Comparison of ENCODE assay signal across 13 mouse cellular contexts in genomic region chr2:114095348-114095747, GRCm38 (mm10). TPM values are rescaled to one million over a fixed set of nuclear protein-coding genes. Genes with fewer than 3 reads are reported as not detected.
"Had no signal": no experiment of that assay in that cellular context is flagged by ENCODE, and none has a peak within 500 bp of the region (broad histone marks: within the 10 kb centered on the region; RNA-seq: fewer than 3 reads in every experiment).

No protein-coding gene starts in this region.

- ATAC-seq: intestine, postnatal 0 days; liver, postnatal 0 days; lung, postnatal 0 days; midbrain, embryonic 15.5 days had no signal

- DNase-seq: kidney, adult 2 months; kidney, postnatal 10 days; kidney, postnatal 36 days; layer of hippocampus, postnatal 36 days; liver, postnatal 0 days; lung, embryonic 14.5 days; thymus, adult 18-20 months had no signal

RNA-seq across cellular contexts. Expression of gene Actc1, which starts 42.0 kb away (rescaled TPM):
- total RNA-seq: layer of hippocampus, postnatal 10 days; layer of hippocampus, postnatal 36 days; left cerebral cortex, postnatal 25 days; megakaryocyte, adult 5-6 weeks had no signal
